Mouse (Mus musculus): Measurements from ENCODE around the gene Med22.
"Not testable (repeated sequence)": the region's sequence is repeated elsewhere in the genome, so short reads cannot be mapped to it uniquely, and the experiment has no call there.

Gene Med22

GRCm38 (mm10) chr2:26915927-26916728 lies 5.7 kb upstream of the Med22 start, which contains the start of the genes Surf2 and Surf1:
Gene Surf2 (plus strand): TSS chr2:26916367.
Gene Surf1 (minus strand): TSS chr2:26916530.
- DNase-seq: peak; percentile 70

DNA sequence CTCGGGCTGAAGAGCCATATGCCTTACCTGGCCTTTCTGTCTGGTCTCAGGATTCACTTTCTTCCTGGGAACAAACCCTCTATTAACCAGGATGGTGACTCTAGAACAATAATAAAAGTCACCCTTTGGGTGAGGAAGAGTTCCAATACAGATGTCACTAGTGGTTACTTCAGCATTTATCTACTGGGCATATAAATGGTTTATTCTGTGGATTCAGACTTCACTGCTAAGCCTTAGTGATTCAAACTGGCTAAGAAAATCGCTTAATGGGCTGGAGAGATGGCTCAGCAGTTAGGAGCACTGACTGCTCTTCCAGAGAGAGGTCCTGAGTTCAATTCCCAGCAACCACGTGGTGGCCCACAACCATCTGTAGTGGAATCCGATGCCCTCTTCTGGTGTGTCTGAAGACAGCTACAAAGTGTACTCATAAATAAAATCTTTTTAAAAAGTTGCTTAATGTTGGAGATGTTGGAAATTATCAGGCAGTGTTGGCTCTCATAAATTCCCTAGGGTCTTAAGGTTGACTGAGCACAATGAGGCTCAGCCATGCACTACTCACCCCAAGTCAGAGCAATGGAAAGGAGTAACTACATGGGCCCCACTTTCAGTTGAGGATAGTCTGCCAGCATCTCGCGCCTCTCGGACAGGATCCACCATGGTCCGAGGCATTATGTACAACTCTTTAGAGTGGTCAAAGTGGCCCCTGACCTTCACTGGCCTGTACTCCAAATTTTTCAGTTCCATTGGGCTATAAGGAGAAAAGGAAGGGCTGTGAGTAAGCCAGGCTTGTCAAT lies 3.9 kb upstream of the Med22 start:
- no peak for DNase-seq

DNA sequence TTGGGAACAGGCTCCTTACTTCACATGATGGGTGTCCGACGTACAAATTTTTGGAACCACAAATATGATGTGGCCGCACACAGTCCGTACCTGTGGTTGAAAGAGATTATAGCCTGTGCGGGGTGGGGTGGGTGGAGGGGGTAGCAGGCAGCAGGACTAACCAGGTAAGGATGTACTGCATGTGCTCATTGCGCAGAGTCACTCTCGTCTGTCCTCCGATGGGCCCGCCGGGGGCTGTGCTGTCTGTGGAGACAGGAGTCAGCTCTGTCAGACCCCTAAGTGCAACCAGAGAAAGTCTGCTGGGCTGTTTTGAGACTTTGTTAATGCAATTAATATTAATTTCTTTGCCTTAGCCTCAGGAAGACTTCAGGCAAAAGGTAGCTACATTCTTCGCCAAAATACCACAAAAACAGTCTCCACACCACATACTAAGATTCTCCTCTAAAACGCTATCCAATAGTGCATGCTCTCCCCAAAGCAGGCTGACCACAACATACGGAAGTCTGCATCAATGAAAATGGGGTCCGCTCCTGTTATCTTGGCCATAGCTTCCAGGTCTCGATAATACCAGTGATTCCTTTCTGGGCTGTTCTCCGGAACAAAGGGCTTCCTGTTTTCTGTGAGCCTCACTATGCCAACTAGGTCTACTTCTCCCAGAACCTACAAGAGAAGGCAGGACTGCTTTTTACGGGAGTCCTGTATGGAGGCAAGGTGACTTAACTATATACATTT lies 3.1 kb upstream of the Med22 start:
- no peak for DNase-seq

DNA sequence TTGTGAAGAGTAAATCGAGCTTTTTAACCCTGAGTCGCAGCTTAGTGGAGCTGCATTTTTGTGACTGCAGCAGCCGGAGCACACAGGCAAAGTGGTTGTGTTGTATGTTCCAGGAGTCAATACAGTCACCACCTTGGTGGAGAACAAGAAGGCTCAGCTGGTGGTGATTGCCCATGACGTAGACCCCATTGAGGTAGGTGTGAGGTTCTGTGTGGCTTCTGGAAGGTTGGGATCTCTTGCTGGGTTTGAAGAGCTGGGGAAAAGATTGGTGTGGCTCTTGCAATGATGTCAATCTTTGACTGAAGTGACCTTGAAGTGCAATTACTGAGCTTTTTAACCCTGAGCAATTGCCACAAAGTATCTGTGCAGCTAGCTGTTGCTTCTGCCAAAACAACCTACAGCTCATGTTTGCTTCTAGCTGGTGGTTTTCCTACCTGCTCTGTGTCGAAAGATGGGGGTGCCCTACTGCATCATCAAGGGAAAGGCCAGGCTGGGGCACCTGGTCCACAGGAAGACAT lies 1.8 kb upstream of the Med22 start:
- no peak for DNase-seq

GRCm38 (mm10) chr2:26910994-26911765 lies 703 bp upstream of the Med22 start:
- peak; percentile 54 for DNase-seq

DNA sequence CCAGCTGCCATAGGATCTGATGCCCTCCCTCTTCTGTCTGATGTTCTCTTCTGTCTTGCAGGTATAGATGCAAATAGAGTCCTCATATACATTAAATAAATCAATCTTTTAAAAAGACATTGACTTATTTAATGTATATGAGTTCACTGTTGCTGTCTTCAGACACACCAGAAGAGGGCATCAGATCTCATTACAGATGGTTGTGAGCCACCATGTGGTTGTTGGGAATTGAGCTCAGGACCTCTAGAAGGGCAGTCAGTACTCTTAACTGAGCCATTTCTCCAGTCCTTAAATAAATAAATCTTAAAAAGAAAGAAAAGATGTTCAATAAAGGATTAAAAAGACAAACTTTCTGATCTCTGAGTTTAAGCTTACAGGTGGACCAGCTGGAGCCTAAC lies 1.1 kb downstream of the Med22 start:
- no peak for DNase-seq

DNA sequence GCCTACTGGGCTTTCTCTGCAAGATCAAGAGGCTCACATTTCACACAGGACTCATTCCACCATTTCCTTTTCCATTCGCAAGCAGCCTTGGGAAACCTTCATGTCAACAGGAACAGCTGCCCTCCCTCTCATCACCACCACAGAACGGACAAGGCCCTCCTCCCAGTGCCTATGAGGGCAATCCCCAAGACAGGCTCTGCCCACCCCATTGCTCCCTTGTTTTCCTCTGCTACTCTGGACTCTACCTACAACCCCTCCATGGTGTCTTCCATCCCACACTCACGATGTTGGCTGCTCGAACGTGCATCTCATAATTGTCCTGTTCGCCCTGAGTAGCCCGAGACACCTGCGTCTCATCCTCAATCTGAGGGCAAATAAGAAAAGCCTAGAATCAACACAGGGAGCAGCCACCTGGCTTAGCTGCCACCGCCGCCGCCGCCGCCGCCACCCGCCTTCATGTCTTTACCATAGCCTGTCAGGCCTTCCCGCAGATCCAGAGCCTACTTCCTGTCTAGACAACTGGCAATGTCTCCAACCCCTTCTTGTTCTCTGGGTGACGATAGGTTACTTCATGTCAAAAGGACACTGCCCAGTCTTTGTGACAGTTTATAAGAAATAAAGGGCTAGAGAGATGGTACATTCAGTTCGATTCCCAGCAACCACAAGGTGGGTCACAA lies 1.6 kb downstream of the Med22 start:
- DNase-seq: no peak

GRCm38 (mm10) chr2:26907109-26907508 lies 3.4 kb downstream of the Med22 start:
- DNase-seq: no peak

- no peak for DNase-seq
These were observed 4.0 kb downstream of the Med22 start for GRCm38 (mm10) chr2:26906431-26906830.

DNA sequence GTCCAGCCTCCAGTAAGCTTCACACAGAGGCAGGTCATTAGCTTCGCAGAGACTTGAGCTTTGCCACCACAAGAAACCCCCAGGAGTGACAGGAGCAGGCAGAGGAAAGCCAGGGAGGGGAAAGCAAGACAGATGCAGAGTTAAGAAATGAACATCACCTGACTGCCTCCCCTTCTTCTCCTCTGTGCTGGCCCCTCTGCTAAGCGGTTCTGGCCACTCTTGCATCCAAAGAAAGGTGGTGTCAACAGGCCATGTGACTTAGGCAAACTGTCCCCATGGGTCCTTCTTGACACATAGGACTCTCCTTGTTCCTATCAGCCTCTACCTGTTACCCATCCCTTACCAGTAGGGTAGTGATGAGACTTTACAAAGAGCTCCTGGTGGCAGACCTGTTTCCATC lies 4.5 kb downstream of the Med22 start:
- no peak for DNase-seq

- no peak for DNase-seq
These were observed 7.2 kb downstream of the Med22 start for GRCm38 (mm10) chr2:26903311-26903710.

- DNase-seq: peak; percentile 91
These were observed 7.8 kb downstream of the Med22 start, which contains the start of gene Surf6 for GRCm38 (mm10) chr2:26902467-26903220. Gene Surf6 (minus strand): TSS chr2:26902879.

DNA sequence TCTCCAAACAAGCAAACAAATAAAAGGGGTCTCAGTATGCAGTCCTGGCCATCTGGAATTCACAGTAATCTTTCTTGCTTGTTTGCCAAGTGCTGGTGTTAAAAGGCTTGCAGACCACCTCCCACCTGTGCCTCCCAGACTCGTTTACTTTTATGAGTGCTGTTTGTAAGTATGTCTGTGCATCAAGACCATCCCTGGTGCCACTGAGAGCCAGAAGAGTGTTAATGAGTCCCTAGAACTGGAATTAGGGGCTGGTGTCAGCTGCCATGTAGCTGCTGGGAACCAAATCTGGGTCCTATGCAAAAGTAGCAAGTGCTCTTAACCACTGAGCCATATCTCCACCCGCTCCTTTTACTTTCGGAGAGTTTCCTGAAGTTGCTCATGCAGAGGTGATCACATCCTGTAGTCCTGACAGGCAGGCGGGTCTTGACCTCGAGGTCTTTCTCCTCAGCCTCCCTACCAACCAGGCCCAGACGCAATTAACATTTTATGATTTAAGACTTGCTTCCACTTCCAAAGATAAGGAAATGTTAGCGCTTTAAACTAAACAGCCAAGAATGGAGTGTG lies 8.6 kb downstream of the Med22 start:
- no peak for DNase-seq

DNA sequence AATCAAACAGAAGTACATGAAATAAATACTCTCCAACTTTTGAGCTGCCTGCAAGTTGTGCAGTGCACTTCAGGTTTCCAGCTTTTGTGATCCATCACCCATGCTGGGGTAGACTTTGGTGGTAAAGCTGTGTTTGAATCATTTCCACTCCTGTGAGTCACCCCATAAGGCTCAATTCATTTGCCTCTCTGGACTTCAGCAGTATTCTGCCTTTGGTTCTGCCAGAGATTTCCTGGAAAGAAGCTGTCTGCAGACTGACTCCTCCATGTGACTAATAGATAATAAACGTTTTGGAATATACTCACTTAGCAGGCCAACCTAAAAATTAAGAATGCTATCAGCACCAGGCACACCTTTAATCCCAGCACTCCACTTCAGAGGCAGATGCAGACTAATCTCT lies 9.7 kb downstream of the Med22 start:
- no peak for DNase-seq

DNA sequence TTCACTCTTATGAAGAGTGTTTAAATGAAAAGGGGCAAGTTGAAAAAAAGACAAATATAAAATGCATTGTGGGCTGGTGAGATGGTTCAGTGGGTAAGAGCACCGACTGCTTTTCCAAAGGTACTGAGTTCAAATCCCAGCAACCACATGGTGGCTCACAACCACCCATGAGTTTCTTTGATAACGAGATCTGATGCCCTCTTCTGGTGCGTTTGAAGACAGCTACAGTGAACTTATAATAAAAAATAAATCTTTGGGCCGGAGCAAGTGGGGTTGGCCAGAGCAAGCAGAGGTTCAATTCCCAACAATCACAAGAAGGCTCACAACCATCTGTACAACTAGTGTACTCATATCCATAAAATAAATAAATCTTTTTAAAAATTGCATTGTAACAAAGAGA lies 14.6 kb downstream of the Med22 start:
- no peak for DNase-seq

- DNase-seq: not testable (repeated sequence)
These were observed 24.3 kb downstream of the Med22 start for GRCm38 (mm10) chr2:26886170-26886569.

- DNase-seq: not testable (repeated sequence)
These were observed 24.9 kb downstream of the Med22 start for GRCm38 (mm10) chr2:26885541-26885940.

GRCm38 (mm10) chr2:26878571-26878970 lies 31.9 kb downstream of the Med22 start:
- no peak for DNase-seq

DNA sequence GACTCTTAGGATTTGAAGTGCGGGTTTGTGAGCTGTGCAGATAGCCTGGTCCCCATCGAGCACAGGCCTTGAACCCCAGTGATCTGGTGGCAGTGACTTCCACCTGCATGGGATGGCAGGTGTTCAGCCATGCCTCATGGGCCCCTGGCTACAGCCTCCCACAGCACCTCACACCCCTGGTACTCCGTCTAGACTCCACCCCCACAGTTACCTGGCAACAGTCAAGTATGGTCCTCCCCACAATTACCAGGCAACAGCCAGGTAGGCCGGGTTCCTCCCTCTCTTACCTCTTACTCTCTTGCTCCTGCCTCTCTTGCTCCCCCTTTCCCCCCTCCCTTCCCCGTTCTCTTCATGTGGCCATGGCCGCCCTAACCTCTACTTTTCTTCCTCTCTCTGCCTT lies 39.8 kb downstream of the Med22 start:
- no peak for DNase-seq

- DNase-seq: no peak
These were observed 45.6 kb downstream of the Med22 start, which contains the start of gene Abo for GRCm38 (mm10) chr2:26864879-26865278. Gene Abo (minus strand): TSS chr2:26864979.

Data from cerebellum, adult 11 months (tissue).